Mouse (Mus musculus) small intestine, adult 2 months (tissue): ENCODE measurements around the gene Crip1.

Source experiments
- CTCF ChIP-seq: fragments of 200-500 bp; IDR thresholded peaks from 2 replicates; pipeline ENCODE4 v1.5.1; 2012; ENCODE audit warnings: low read depth, mild to moderate bottlenecking, control low read depth, inconsistent platforms, low read length, moderate library complexity, mixed read lengths; ENCODE audit not compliant: insufficient replicate concordance, insufficient read length; ENCODE audit errors: extremely low read depth
- POLR2A ChIP-seq: fragments of 200-500 bp; IDR thresholded peaks from 2 replicates; pipeline ENCODE4 v1.6.1; 2012; ENCODE audit warnings: low read depth, mild to moderate bottlenecking, control low read depth, inconsistent platforms, low read length, moderate library complexity

- TF ChIP-seq POLR2A (no peak), CTCF (no peak)
Measured at GRCm38 (mm10) chr12:113149896-113150295, 3.8 kb downstream of the Crip1 start.
